Mouse (Mus musculus) brain, embryonic 14.5 days (tissue): ENCODE data around the gene Alg9.

Experiments used
- CTCF ChIP-seq: fragments of 200-500 bp; IDR thresholded peaks from 2 replicates; pipeline ENCODE4 v1.5.1; 2012; ENCODE audit warnings: inconsistent platforms, mild to moderate bottlenecking, moderate library complexity, borderline replicate concordance; ENCODE audit not compliant: insufficient read depth, insufficient read length; ENCODE audit errors: extremely low read depth
- POLR2A ChIP-seq: fragments of 200-500 bp; IDR thresholded peaks from 2 replicates; pipeline ENCODE4 v1.6.1; 2012; ENCODE audit warnings: mild to moderate bottlenecking, inconsistent platforms, borderline replicate concordance; ENCODE audit not compliant: poor library complexity, insufficient read depth, insufficient read length, severe bottlenecking; ENCODE audit errors: extremely low read depth

DNA sequence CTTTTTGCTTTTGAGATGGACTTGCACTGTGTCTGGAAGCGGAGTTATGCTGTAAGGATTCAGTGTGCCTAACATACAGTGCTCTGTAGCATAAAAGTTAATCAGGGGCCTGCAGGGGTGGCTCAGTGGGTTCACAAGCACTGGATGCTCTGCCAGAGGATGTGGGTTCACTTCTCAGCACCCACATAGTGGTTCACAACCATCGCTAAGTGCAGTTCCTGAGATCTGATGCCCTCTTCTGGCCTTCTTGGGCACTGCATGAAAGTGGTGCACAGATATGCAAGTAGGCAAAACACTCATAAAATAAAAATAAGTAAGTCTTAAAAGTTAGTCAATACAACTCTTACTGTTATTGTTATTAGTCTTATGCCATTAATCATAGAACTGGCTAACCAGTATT is 7.3 kb downstream of the Alg9 start:
- TF ChIP-seq CTCF: peak; percentile 51; the same call in 1 of the 2 replicates
- no peak for TF ChIP-seq POLR2A
